Mouse (Mus musculus) liver, embryonic 15.5 days (tissue): Measurements from ENCODE around the gene Cnpy4. TPM values are rescaled to one million over a fixed set of nuclear protein-coding genes. Genes with fewer than 3 reads are reported as not detected.

Experiments used
- ATAC-seq: fragments of 200-750 bp; cut with Nextera tagmentation; 2 replicates; pipeline ENCODE4 v1.8.0; 2017; ENCODE audit warnings: moderate number of reproducible peaks, mild to moderate bottlenecking, moderate library complexity; ENCODE audit not compliant: insufficient read depth
- H3K27ac ChIP-seq: fragments of 300-500 bp; sonication (generic); replicated peaks from 2 replicates; pipeline ENCODE4 v1.5.1; 2015; ENCODE audit warnings: mild to moderate bottlenecking, inconsistent platforms
- H3K27me3 ChIP-seq: fragments of 300-500 bp; sonication (generic); 2 replicates; pipeline ENCODE4 v1.6.1; 2015; ENCODE audit warnings: mild to moderate bottlenecking, inconsistent platforms
- H3K36me3 ChIP-seq: fragments of 300-500 bp; sonication (generic); replicated peaks from 2 replicates; pipeline ENCODE4 v1.6.1; 2015; ENCODE audit warnings: moderate library complexity, mild to moderate bottlenecking, inconsistent platforms
- H3K4me1 ChIP-seq: fragments of 300-500 bp; sonication (generic); replicated peaks from 2 replicates; pipeline ENCODE4 v1.6.1; 2015; ENCODE audit warnings: inconsistent platforms
- H3K4me2 ChIP-seq: fragments of 300-500 bp; sonication (generic); 2 replicates; pipeline ENCODE4 v1.6.1; 2015; ENCODE audit warnings: moderate library complexity, mild to moderate bottlenecking, inconsistent platforms
- H3K4me3 ChIP-seq: fragments of 300-500 bp; sonication (generic); replicated peaks from 2 replicates; pipeline ENCODE4 v1.5.1; 2015; ENCODE audit warnings: mild to moderate bottlenecking, inconsistent platforms
- H3K9ac ChIP-seq: fragments of 300-500 bp; sonication (generic); 2 replicates; pipeline ENCODE4 v1.6.1; 2015; ENCODE audit warnings: moderate library complexity, mild to moderate bottlenecking, inconsistent platforms
- H3K9me3 ChIP-seq: fragments of 300-500 bp; sonication (generic); replicated peaks from 2 replicates; pipeline ENCODE4 v1.6.1; 2016; ENCODE audit warnings: inconsistent platforms
- WGBS: fragments of 180-500 bp; shearing (Covaris S2); methylation state at CpG from one replicate; pipeline ENCODE4 v1.1.7; 2015; ENCODE audit warnings: mixed read lengths; ENCODE audit not compliant: insufficient replicate concordance; 5-methylcytosine and 5-hydroxymethylcytosine counted together
- polyA plus RNA-seq: library from polyadenylated mRNA; unstranded; fragments of >200 nt; fragmentation: Nextera tagmentation; extraction: Ambion mirVana; gene quantifications from 2 replicates; pipeline ENCODE4 v1.2.1, GENCODE M21; 2015

The Cnpy4 gene
- polyA plus RNA-seq, 1 experiment from 2014 or later = 13.4 TPM

GRCm38 (mm10) chr5:138170936-138171561 lies 16.2 kb upstream of the Cnpy4 start:
- peak overlapping the region; percentile 96 for H3K27ac ChIP-seq
- H3K9ac ChIP-seq = peak overlapping the region; percentile 85
- H3K4me3 ChIP-seq = peak overlapping the region; percentile 93
- WGBS = under 1% methylated on average over 47 of the region's 47 CpGs
- H3K4me1 ChIP-seq = peaks cover 49% of the 10 kb centered on the region
- ATAC-seq = peak; percentile 85
- H3K4me2 ChIP-seq = peak overlapping the region; percentile 87
- peaks cover 66% of the 10 kb centered on the region for H3K36me3 ChIP-seq
- H3K9me3 ChIP-seq = no peaks in the 10 kb centered on the region
- H3K27me3 ChIP-seq = no peaks in the 10 kb centered on the region

GRCm38 (mm10) chr5:138171695-138172491 lies 15.4 kb upstream of the Cnpy4 start, which contains the start of the genes Ap4m1 and Mcm7:
TSS of gene Ap4m1 (plus strand) at chr5:138172002.
TSS of gene Mcm7 (minus strand) at chr5:138172422.
- no peaks in the 10 kb centered on the region for H3K27me3 ChIP-seq
- ATAC-seq = peak; percentile 86
- H3K4me2 ChIP-seq = peak within 1 kb of the TSS; percentile 87
- peaks cover 65% of the 10 kb centered on the region for H3K36me3 ChIP-seq
- peak within 1 kb of the TSS; percentile 85 for H3K9ac ChIP-seq
- under 1% methylated on average over 54 of the region's 54 CpGs for WGBS
- peak within 1 kb of the TSS; percentile 96 for H3K27ac ChIP-seq
- peaks cover 49% of the 10 kb centered on the region for H3K4me1 ChIP-seq
- no peaks in the 10 kb centered on the region for H3K9me3 ChIP-seq
- peak within 1 kb of the TSS; percentile 93 for H3K4me3 ChIP-seq

GRCm38 (mm10) chr5:138173217-138173616 lies 14.1 kb upstream of the Cnpy4 start:
- Histone ChIP-seq H3K36me3 (peaks cover 65% of the 10 kb centered on the region), H3K4me2 (peak overlapping the region; percentile 87)
- no peak for ATAC-seq

GRCm38 (mm10) chr5:138187661-138188306 lies 499 bp downstream of the Cnpy4 start:
- Histone ChIP-seq H3K36me3 (peaks cover 25% of the 10 kb centered on the region), H3K27ac (peak overlapping the region; percentile 82), H3K9ac (peak overlapping the region; percentile 72), H3K9me3 (no peaks in the 10 kb centered on the region), H3K4me2 (peak overlapping the region; percentile 83), H3K4me1 (peaks cover 32% of the 10 kb centered on the region), H3K27me3 (no peaks in the 10 kb centered on the region), H3K4me3 (peak overlapping the region; percentile 79)
- peak; percentile 83 for ATAC-seq
- 0% methylated on average over 10 of the region's 10 CpGs for WGBS

More at GRCm38 (mm10) chr5:138173217-138173616, 14.1 kb upstream of the Cnpy4 start:
- no peak overlapping the region; the same call in 1 of the 2 replicates for H3K4me3 ChIP-seq
- H3K9ac ChIP-seq = peak overlapping the region; percentile 85; the same call in 1 of the 2 replicates
- H3K27me3 ChIP-seq = no peaks in the 10 kb centered on the region
- H3K4me1 ChIP-seq = peaks cover 37% of the 10 kb centered on the region
- peak overlapping the region; percentile 96 for H3K27ac ChIP-seq
- WGBS = 55% methylated on average over 3 of the region's 3 CpGs
- no peaks in the 10 kb centered on the region for H3K9me3 ChIP-seq

- H3K4me1 ChIP-seq = peaks cover 23% of the 10 kb centered on the region
- peak; percentile 82 for ATAC-seq
- H3K36me3 ChIP-seq = peaks cover 11% of the 10 kb centered on the region; the same call in 1 of the 2 replicates
- H3K27ac ChIP-seq = peak within 1 kb of the TSS; percentile 82
- no peaks in the 10 kb centered on the region for H3K9me3 ChIP-seq
- H3K4me3 ChIP-seq = peak within 1 kb of the TSS; percentile 81
- no peaks in the 10 kb centered on the region for H3K27me3 ChIP-seq
- H3K9ac ChIP-seq = peak within 1 kb of the TSS; percentile 84
- H3K4me2 ChIP-seq = peak within 1 kb of the TSS; percentile 100
- 5% methylated on average over 54 of the region's 54 CpGs for WGBS
Measured at GRCm38 (mm10) chr5:138193771-138194727, 6.8 kb downstream of the Cnpy4 start, which contains the start of gene Mblac1. TSS of gene Mblac1 (plus strand) at chr5:138194314.

GRCm38 (mm10) chr5:138194755-138195345 lies 7.6 kb downstream of the Cnpy4 start:
- Histone ChIP-seq H3K9me3 (no peaks in the 10 kb centered on the region), H3K9ac (peak overlapping the region; percentile 84), H3K27me3 (no peaks in the 10 kb centered on the region), H3K36me3 (peaks cover 11% of the 10 kb centered on the region; the same call in 1 of the 2 replicates), H3K4me1 (peaks cover 23% of the 10 kb centered on the region), H3K27ac (peak overlapping the region; percentile 82), H3K4me2 (peak overlapping the region; percentile 100), H3K4me3 (peak overlapping the region; percentile 81)
- 3% methylated on average over 29 of the region's 29 CpGs for WGBS
- ATAC-seq = peak; percentile 37

GRCm38 (mm10) chr5:138195463-138195862 lies 8.2 kb downstream of the Cnpy4 start:
- Histone ChIP-seq H3K36me3 (peaks cover 7% of the 10 kb centered on the region; the same call in 1 of the 2 replicates), H3K4me2 (peak overlapping the region; percentile 100), H3K9ac (peak overlapping the region; percentile 84; the same call in 1 of the 2 replicates), H3K4me3 (peak overlapping the region; percentile 81; the same call in 1 of the 2 replicates), H3K27me3 (no peaks in the 10 kb centered on the region), H3K9me3 (no peaks in the 10 kb centered on the region), H3K27ac (0 out of 2 replicates have a peak overlapping the region, but pooled peaks have one; percentile 82), H3K4me1 (peaks cover 23% of the 10 kb centered on the region)
- no peak for ATAC-seq
- 48% methylated on average over 7 of the region's 7 CpGs for WGBS

- Histone ChIP-seq H3K9ac (no peak overlapping the region), H3K9me3 (no peaks in the 10 kb centered on the region), H3K27ac (no peak overlapping the region), H3K4me3 (no peak overlapping the region), H3K27me3 (no peaks in the 10 kb centered on the region), H3K4me2 (no peak overlapping the region), H3K36me3 (no peaks in the 10 kb centered on the region), H3K4me1 (peaks cover 13% of the 10 kb centered on the region)
- no peak for ATAC-seq
- 5% methylated on average over 1 of the region's 1 CpGs for WGBS
Measured at GRCm38 (mm10) chr5:138199576-138199975, 12.3 kb downstream of the Cnpy4 start.

- Histone ChIP-seq H3K36me3 (no peaks in the 10 kb centered on the region), H3K4me1 (no peaks in the 10 kb centered on the region), H3K27ac (no peak overlapping the region), H3K9me3 (0 out of 2 replicates have a peak, but pooled peaks cover 3% of the 10 kb centered on the region), H3K4me2 (no peak overlapping the region), H3K4me3 (no peak overlapping the region), H3K9ac (no peak overlapping the region), H3K27me3 (no peaks in the 10 kb centered on the region)
- ATAC-seq = no peak
- 61% methylated on average over 3 of the region's 3 CpGs for WGBS
Measured at GRCm38 (mm10) chr5:138202086-138202485, 14.8 kb downstream of the Cnpy4 start.
